Mouse (Mus musculus) liver, adult 2 months (tissue): Measurements from ENCODE around the gene BC048403. TPM values are rescaled to one million over a fixed set of nuclear protein-coding genes. Genes with fewer than 3 reads are reported as not detected.

Experiments
- DNase-seq: peaks from one replicate; pipeline ENCODE4 v3.0.0-alpha.2; 2011; ENCODE audit warnings: low read depth, low spot score; ENCODE audit errors: extremely low read depth
- H3K27ac ChIP-seq: fragments of 200-500 bp; replicated peaks from 2 replicates; pipeline ENCODE4 v1.5.1; 2012; ENCODE audit warnings: low read depth, mild to moderate bottlenecking, control low read depth, inconsistent platforms, low read length; ENCODE audit not compliant: insufficient read depth
- H3K27me3 ChIP-seq: fragments of 200-500 bp; 2 replicates; pipeline ENCODE4 v1.6.1; 2012; ENCODE audit warnings: mild to moderate bottlenecking, moderate library complexity, low read length, inconsistent platforms; ENCODE audit not compliant: control insufficient read depth, insufficient read depth
- H3K36me3 ChIP-seq: fragments of 200-500 bp; 2 replicates; pipeline ENCODE4 v1.6.1; 2012; ENCODE audit warnings: low read length, inconsistent platforms; ENCODE audit not compliant: control insufficient read depth, insufficient read depth
- H3K4me1 ChIP-seq: fragments of 200-500 bp; 2 replicates; pipeline ENCODE4 v1.6.1; 2011; ENCODE audit warnings: low read length; ENCODE audit not compliant: control insufficient read depth, insufficient read depth
- H3K4me3 ChIP-seq: fragments of 200-500 bp; 2 replicates; pipeline ENCODE4 v1.5.1; 2011; ENCODE audit warnings: low read depth, mild to moderate bottlenecking, control low read depth, low read length, moderate library complexity; ENCODE audit not compliant: insufficient read depth
- H3K79me2 ChIP-seq: fragments of 200-500 bp; 2 replicates; pipeline ENCODE4 v1.6.1; 2012; ENCODE audit warnings: inconsistent platforms, mild to moderate bottlenecking, low read length, moderate library complexity; ENCODE audit not compliant: control insufficient read depth, insufficient read depth
- H3K9ac ChIP-seq: fragments of 200-500 bp; 2 replicates; pipeline ENCODE4 v1.6.1; 2012; ENCODE audit warnings: low read depth, mild to moderate bottlenecking, control low read depth, inconsistent platforms, low read length
- CTCF ChIP-seq: fragments of 200-500 bp; IDR thresholded peaks from 2 replicates; pipeline ENCODE4 v1.5.1; 2011; ENCODE audit warnings: low read depth, low read length, control low read depth
- POLR2A ChIP-seq: fragments of 200-500 bp; IDR thresholded peaks from 2 replicates; pipeline ENCODE4 v1.6.1; 2011; ENCODE audit warnings: low read length, control low read depth; ENCODE audit not compliant: insufficient read depth; ENCODE audit errors: extremely low read depth
- WGBS: fragments of 180-500 bp; shearing (Covaris S2); methylation state at CpG from one replicate; pipeline ENCODE4 v1.1.7; 2018; 5-methylcytosine and 5-hydroxymethylcytosine counted together
- polyA plus RNA-seq: library from polyadenylated mRNA; depleted of rRNA; stranded (reverse); fragments of >200 nt; gene quantifications from 2 replicates; pipeline ENCODE4 v1.2.3, GENCODE M21; 2012
- total RNA-seq: library from RNA; depleted of rRNA; stranded (reverse); fragments of >200 nt; gene quantifications from 2 replicates; pipeline ENCODE4 v1.2.3, GENCODE M21; 2014

BC048403 gene
- total and polyA plus RNA-seq, 2 experiments, result 0.92 to 5.9 TPM

- Histone ChIP-seq H3K79me2 (no peaks in the 10 kb centered on the region), H3K4me3 (no peak overlapping the region), H3K36me3 (no peaks in the 10 kb centered on the region), H3K27me3 (no peaks in the 10 kb centered on the region), H3K4me1 (no peaks in the 10 kb centered on the region), H3K27ac (no peak overlapping the region), H3K9ac (no peak overlapping the region)
- WGBS, result 67% methylated on average over 4 of the region's 4 CpGs
- TF ChIP-seq CTCF (no peak), POLR2A (no peak)
- DNase-seq, result no peak
Measured at GRCm38 (mm10) chr10:121727151-121727550, 12.6 kb upstream of the BC048403 start.

- Histone ChIP-seq H3K4me3 (no peak overlapping the region), H3K27me3 (no peaks in the 10 kb centered on the region), H3K36me3 (no peaks in the 10 kb centered on the region), H3K79me2 (no peaks in the 10 kb centered on the region), H3K9ac (no peak overlapping the region), H3K4me1 (no peaks in the 10 kb centered on the region), H3K27ac (no peak overlapping the region)
- 96% methylated on average over 4 of the region's 4 CpGs for WGBS
- TF ChIP-seq CTCF (no peak), POLR2A (no peak)
- no peak for DNase-seq
Measured at GRCm38 (mm10) chr10:121728226-121728625, 11.5 kb upstream of the BC048403 start.

GRCm38 (mm10) chr10:121731048-121731725 lies 8.6 kb upstream of the BC048403 start:
- H3K4me3 ChIP-seq, result no peak overlapping the region
- H3K4me1 ChIP-seq, result no peaks in the 10 kb centered on the region
- H3K27me3 ChIP-seq, result no peaks in the 10 kb centered on the region
- H3K9ac ChIP-seq, result no peak overlapping the region
- no peaks in the 10 kb centered on the region for H3K79me2 ChIP-seq
- DNase-seq, result no peak
- no peaks in the 10 kb centered on the region for H3K36me3 ChIP-seq
- TF ChIP-seq CTCF (no peak), POLR2A (no peak)
- 85% methylated on average over 8 of the region's 8 CpGs for WGBS
- no peak overlapping the region for H3K27ac ChIP-seq

GRCm38 (mm10) chr10:121732542-121732941 lies 7.2 kb upstream of the BC048403 start:
- TF ChIP-seq CTCF (no peak), POLR2A (no peak)
- no peak overlapping the region for H3K4me3 ChIP-seq
- no peaks in the 10 kb centered on the region for H3K4me1 ChIP-seq
- H3K9ac ChIP-seq, result no peak overlapping the region
- DNase-seq, result no peak
- no peak overlapping the region for H3K27ac ChIP-seq
- no peaks in the 10 kb centered on the region for H3K27me3 ChIP-seq
- 96% methylated on average over 9 of the region's 9 CpGs for WGBS
- H3K79me2 ChIP-seq, result no peaks in the 10 kb centered on the region
- no peaks in the 10 kb centered on the region for H3K36me3 ChIP-seq

GRCm38 (mm10) chr10:121737256-121737655 lies 2.5 kb upstream of the BC048403 start:
- Histone ChIP-seq H3K27ac (no peak overlapping the region), H3K36me3 (no peaks in the 10 kb centered on the region), H3K27me3 (no peaks in the 10 kb centered on the region), H3K9ac (no peak overlapping the region), H3K79me2 (no peaks in the 10 kb centered on the region; the same call in 1 of the 2 replicates), H3K4me1 (peaks cover 3% of the 10 kb centered on the region; the same call in 1 of the 2 replicates), H3K4me3 (no peak overlapping the region)
- no peak for TF ChIP-seq CTCF
- no peak for TF ChIP-seq POLR2A
- DNase-seq, result no peak
- 85% methylated on average over 3 of the region's 3 CpGs for WGBS

- H3K36me3 ChIP-seq, result peaks cover 6% of the 10 kb centered on the region; the same call in 1 of the 2 replicates
- no peaks in the 10 kb centered on the region; the same call in 1 of the 2 replicates for H3K79me2 ChIP-seq
- H3K4me3 ChIP-seq, result no peak overlapping the region
- H3K4me1 ChIP-seq, result peaks cover 3% of the 10 kb centered on the region; the same call in 1 of the 2 replicates
- no peak for TF ChIP-seq POLR2A
- no peak for TF ChIP-seq CTCF
- no peaks in the 10 kb centered on the region for H3K27me3 ChIP-seq
- H3K27ac ChIP-seq, result no peak overlapping the region
- DNase-seq, result peak; percentile 3
- no peak overlapping the region for H3K9ac ChIP-seq
- 43% methylated on average over 4 of the region's 4 CpGs for WGBS
Measured at GRCm38 (mm10) chr10:121742336-121742735, 2.6 kb downstream of the BC048403 start.
